Mouse (Mus musculus): ENCODE data around the gene C330007P06Rik.

DNA sequence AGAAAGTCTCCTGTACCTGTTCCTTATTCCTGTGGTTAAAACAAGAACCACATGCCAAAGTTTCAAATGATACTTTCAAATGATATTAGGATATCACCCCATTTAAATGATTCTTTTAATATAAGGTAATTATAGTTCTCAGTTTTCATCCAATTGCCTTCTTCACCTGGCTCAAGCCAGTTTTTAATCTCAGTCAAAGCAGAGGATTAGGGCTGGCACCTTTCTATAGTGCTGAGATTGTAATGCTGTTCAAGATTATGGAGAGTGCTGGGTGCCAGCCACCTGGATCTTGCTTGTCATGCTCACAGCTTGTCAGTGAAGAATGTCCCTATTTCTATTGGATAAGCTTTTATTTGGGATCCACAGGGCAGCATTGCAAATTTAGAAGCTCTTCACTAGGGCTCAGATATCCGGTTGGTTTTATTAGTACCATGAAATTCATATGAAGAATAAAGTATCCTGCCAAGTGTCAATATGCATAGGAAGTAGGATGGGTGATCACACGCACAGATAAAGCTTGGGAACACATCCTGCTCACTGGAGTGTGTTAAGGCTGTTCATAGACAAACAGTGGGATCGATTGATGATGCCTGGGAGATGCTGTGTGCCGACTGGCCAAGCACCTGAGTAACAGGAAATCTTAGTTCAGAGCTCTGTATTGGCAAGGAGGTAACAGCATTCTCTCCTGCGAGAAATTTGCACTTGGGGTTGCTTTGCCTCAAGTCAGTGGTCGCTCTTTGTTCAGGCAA lies 74.6 kb downstream of the C330007P06Rik start:
- no peak for TF ChIP-seq USF1 (IDR thresholded peaks at IDR 0.05; ENCODE audit: low read depth)
- no peak for TF ChIP-seq MYOG (IDR thresholded peaks at IDR 0.05; ENCODE audit: control insufficient read depth in 1 of 3, insufficient read depth in 1 of 3, insufficient read length in 2 of 3, low read depth in 2 of 3)
- no peak for TF ChIP-seq E2F4 (IDR thresholded peaks at IDR 0.05; ENCODE audit: insufficient read depth)
- TF ChIP-seq POLR2A (IDR thresholded peaks at IDR 0.05; ENCODE audit: insufficient read length, low read depth) = no peak
- TF ChIP-seq CEBPB (IDR thresholded peaks at IDR 0.05; ENCODE audit: insufficient read depth, poor library complexity, severe bottlenecking) = no peak
- peak; percentile 78 for TF ChIP-seq POLR2AphosphoS2 (IDR thresholded peaks at IDR 0.05; ENCODE audit: insufficient read length, low read depth)
- TF ChIP-seq MAX (IDR thresholded peaks at IDR 0.05; ENCODE audit: low read depth) = no peak
- no peak for TF ChIP-seq MYOD1 (IDR thresholded peaks at IDR 0.05; ENCODE audit: control insufficient read depth in 1 of 3, insufficient read length in 2 of 3, low read depth in 2 of 3)
- TF ChIP-seq REST (IDR thresholded peaks at IDR 0.05; ENCODE audit: insufficient read depth, insufficient read length) = no peak
- TF ChIP-seq SRF (IDR thresholded peaks at IDR 0.05; ENCODE audit: control insufficient read depth, insufficient read length, low read depth) = no peak
- TF ChIP-seq TCF3 (IDR thresholded peaks at IDR 0.05; ENCODE audit: insufficient read length, low read depth) = no peak

Data from myocyte (in vitro differentiated cells).